Mouse (Mus musculus) neural tube, embryonic 14.5 days (tissue): ENCODE measurements around the gene Nsf. TPM values are rescaled to one million over a fixed set of nuclear protein-coding genes. Genes with fewer than 3 reads are reported as not detected.
A peak's percentile ranks its signal among the peaks of the same experiment; 100 is the strongest.
"Not testable (repeated sequence)": the region's sequence is repeated elsewhere in the genome, so short reads cannot be mapped to it uniquely, and the experiment has no call there.

Experiments used
- ATAC-seq: fragments of 200-750 bp; cut with Nextera tagmentation; 2 replicates; pipeline ENCODE4 v1.8.0; 2017; ENCODE audit warnings: low read depth, mild to moderate bottlenecking, moderate TSS enrichment, moderate library complexity
- H3K27ac ChIP-seq: fragments of 300-500 bp; sonication (generic); 2 replicates; pipeline ENCODE4 v1.5.1; 2014; ENCODE audit warnings: low read depth, mild to moderate bottlenecking, control low read depth, low read length, moderate library complexity, mixed read lengths
- H3K27me3 ChIP-seq: fragments of 300-500 bp; sonication (generic); 2 replicates; pipeline ENCODE4 v1.6.1; 2014; ENCODE audit warnings: low read length; ENCODE audit not compliant: control insufficient read depth, insufficient read depth
- H3K36me3 ChIP-seq: fragments of 300-500 bp; sonication (generic); 2 replicates; pipeline ENCODE4 v1.6.1; 2014; ENCODE audit warnings: low read length, mixed read lengths; ENCODE audit not compliant: control insufficient read depth, insufficient read depth
- H3K4me1 ChIP-seq: fragments of 300-500 bp; sonication (generic); 2 replicates; pipeline ENCODE4 v1.6.1; 2014; ENCODE audit warnings: low read length; ENCODE audit not compliant: control insufficient read depth, insufficient read depth
- H3K4me2 ChIP-seq: fragments of 300-500 bp; sonication (generic); 2 replicates; pipeline ENCODE4 v1.6.1; 2014; ENCODE audit warnings: mild to moderate bottlenecking, low read depth, low read length, control low read depth
- H3K4me3 ChIP-seq: fragments of 300-500 bp; sonication (generic); 2 replicates; pipeline ENCODE4 v1.5.1; 2014; ENCODE audit warnings: low read depth, low read length, control low read depth, mixed read lengths
- H3K9ac ChIP-seq: fragments of 300-500 bp; sonication (generic); replicated peaks from 2 replicates; pipeline ENCODE4 v1.6.1; 2014; ENCODE audit warnings: low read depth, mild to moderate bottlenecking, control low read depth, low read length, mixed read lengths
- H3K9me3 ChIP-seq: fragments of 300-500 bp; sonication (generic); 2 replicates; pipeline ENCODE4 v1.6.1; 2016; ENCODE audit warnings: low read length; ENCODE audit not compliant: control insufficient read depth
- WGBS: fragments of 180-500 bp; shearing (Covaris S2); extraction: QIAGEN DNeasy Blood & Tissue Kit; methylation state at CpG from one replicate; pipeline ENCODE4 v1.1.7; 2014; 5-methylcytosine and 5-hydroxymethylcytosine counted together
- polyA plus RNA-seq: library from polyadenylated mRNA; unstranded; fragments of >200 nt; fragmentation: Nextera tagmentation; extraction: Ambion mirVana; gene quantifications from 2 replicates; pipeline ENCODE4 v1.2.1, GENCODE M21; 2014

Nsf gene
- polyA plus RNA-seq, 1 experiment from 2014 or later, result 217 TPM

- Histone ChIP-seq H3K27ac (no peak overlapping the region), H3K36me3 (no peaks in the 10 kb centered on the region), H3K4me1 (peaks cover 4% of the 10 kb centered on the region; the same call in 1 of the 2 replicates), H3K9me3 (no peaks in the 10 kb centered on the region), H3K27me3 (no peaks in the 10 kb centered on the region), H3K4me2 (no peak overlapping the region), H3K9ac (no peak overlapping the region), H3K4me3 (no peak overlapping the region)
- no peak for ATAC-seq
- WGBS, result 42% methylated on average over 10 of the region's 10 CpGs
These were observed 62.1 kb downstream of the Nsf start for GRCm38 (mm10) chr11:103891781-103892180.

GRCm38 (mm10) chr11:103890337-103891186 is 63.3 kb downstream of the Nsf start:
- no peak for ATAC-seq
- H3K4me2 ChIP-seq, result no peak overlapping the region
- H3K9me3 ChIP-seq, result no peaks in the 10 kb centered on the region
- no peak overlapping the region for H3K9ac ChIP-seq
- no peaks in the 10 kb centered on the region for H3K36me3 ChIP-seq
- no peak overlapping the region for H3K27ac ChIP-seq
- WGBS, result 79% methylated on average over 23 of the region's 23 CpGs
- H3K4me3 ChIP-seq, result no peak overlapping the region
- peaks cover 4% of the 10 kb centered on the region; the same call in 1 of the 2 replicates for H3K4me1 ChIP-seq
- no peaks in the 10 kb centered on the region for H3K27me3 ChIP-seq

GRCm38 (mm10) chr11:103887724-103888410 is 66.0 kb downstream of the Nsf start:
- Histone ChIP-seq H3K9ac (no peak overlapping the region), H3K4me2 (no peak overlapping the region), H3K36me3 (no peaks in the 10 kb centered on the region), H3K27me3 (no peaks in the 10 kb centered on the region), H3K27ac (no peak overlapping the region), H3K4me3 (no peak overlapping the region), H3K4me1 (peaks cover 12% of the 10 kb centered on the region; the same call in 1 of the 2 replicates), H3K9me3 (no peaks in the 10 kb centered on the region)
- WGBS, result 95% methylated on average over 11 of the region's 11 CpGs
- ATAC-seq, result no peak

GRCm38 (mm10) chr11:103884749-103885383 is 69.0 kb downstream of the Nsf start:
- WGBS, result 10% methylated on average over 13 of the region's 13 CpGs
- Histone ChIP-seq H3K9me3 (no peaks in the 10 kb centered on the region), H3K36me3 (no peaks in the 10 kb centered on the region), H3K4me2 (no peak overlapping the region), H3K27me3 (no peaks in the 10 kb centered on the region), H3K4me3 (no peak overlapping the region), H3K9ac (0 out of 2 replicates have a peak overlapping the region, but pooled peaks have one; percentile 0), H3K4me1 (peaks cover 8% of the 10 kb centered on the region; the same call in 1 of the 2 replicates), H3K27ac (no peak overlapping the region)
- ATAC-seq, result 0 out of 2 replicates have a peak, but pooled peaks have one; percentile 46

GRCm38 (mm10) chr11:103883793-103884192 is 70.1 kb downstream of the Nsf start:
- H3K9ac ChIP-seq, result no peak overlapping the region
- ATAC-seq, result no peak
- WGBS, result 93% methylated on average over 10 of the region's 10 CpGs
- H3K27ac ChIP-seq, result no peak overlapping the region
- no peak overlapping the region for H3K4me3 ChIP-seq
- H3K4me1 ChIP-seq, result peaks cover 8% of the 10 kb centered on the region; the same call in 1 of the 2 replicates
- no peaks in the 10 kb centered on the region for H3K36me3 ChIP-seq
- no peak overlapping the region for H3K4me2 ChIP-seq
- H3K9me3 ChIP-seq, result no peaks in the 10 kb centered on the region
- H3K27me3 ChIP-seq, result no peaks in the 10 kb centered on the region

- H3K4me3 ChIP-seq, H3K4me2 ChIP-seq, H3K9me3 ChIP-seq, H3K27me3 ChIP-seq, H3K4me1 ChIP-seq, H3K36me3 ChIP-seq, H3K27ac ChIP-seq, ATAC-seq, H3K9ac ChIP-seq: not testable (repeated sequence)
- WGBS, result 93% methylated on average over 6 of the region's 8 CpGs
These were observed 74.4 kb downstream of the Nsf start for GRCm38 (mm10) chr11:103879476-103879875.

GRCm38 (mm10) chr11:103878441-103878840 is 75.4 kb downstream of the Nsf start:
- ATAC-seq, result no peak
- 86% methylated on average over 6 of the region's 6 CpGs for WGBS
- Histone ChIP-seq H3K4me1 (no peaks in the 10 kb centered on the region), H3K9me3 (no peaks in the 10 kb centered on the region), H3K4me2 (no peak overlapping the region), H3K4me3 (no peak overlapping the region), H3K27me3 (no peaks in the 10 kb centered on the region), H3K9ac (no peak overlapping the region), H3K27ac (no peak overlapping the region), H3K36me3 (no peaks in the 10 kb centered on the region)

- 95% methylated on average over 9 of the region's 9 CpGs for WGBS
These were observed 83.5 kb downstream of the Nsf start for GRCm38 (mm10) chr11:103870352-103870751.

More at GRCm38 (mm10) chr11:103870352-103870751, 83.5 kb downstream of the Nsf start:
- Histone ChIP-seq H3K4me1 (no peaks in the 10 kb centered on the region), H3K36me3 (peaks cover 14% of the 10 kb centered on the region; the same call in 1 of the 2 replicates), H3K4me3 (no peak overlapping the region), H3K27ac (no peak overlapping the region), H3K4me2 (no peak overlapping the region), H3K9me3 (no peaks in the 10 kb centered on the region), H3K27me3 (no peaks in the 10 kb centered on the region), H3K9ac (no peak overlapping the region)
- ATAC-seq, result no peak
